Mouse (Mus musculus): ENCODE measurements at regions not wholly inside any gene's neighbourhood (a gene's known extent, or its start where the extent isn't known, plus 50 kb on each side); places are given as distances from the start of the nearest gene placed in this dataset.
A peak's percentile ranks its signal among the peaks of the same experiment; 100 is the strongest.

GRCm38 (mm10) chr14:25312814-25313426 lies 146.1 kb upstream of the Zmiz1 start:
- DNase-seq (ENCODE audit: low spot score in 2 of 2) = peak; percentile 36 to 50

- no peak for DNase-seq (ENCODE audit: low spot score in 2 of 2)
Observed at GRCm38 (mm10) chr14:25313693-25314240, 145.2 kb upstream of the Zmiz1 start.

- DNase-seq (ENCODE audit: low spot score in 2 of 2) = no peak
Observed at GRCm38 (mm10) chr14:25316491-25316890, 142.5 kb upstream of the Zmiz1 start.

- DNase-seq (ENCODE audit: low spot score in 2 of 2) = peak; percentile 76 to 78
Observed at GRCm38 (mm10) chr14:25317680-25318471, 141.1 kb upstream of the Zmiz1 start.

DNA sequence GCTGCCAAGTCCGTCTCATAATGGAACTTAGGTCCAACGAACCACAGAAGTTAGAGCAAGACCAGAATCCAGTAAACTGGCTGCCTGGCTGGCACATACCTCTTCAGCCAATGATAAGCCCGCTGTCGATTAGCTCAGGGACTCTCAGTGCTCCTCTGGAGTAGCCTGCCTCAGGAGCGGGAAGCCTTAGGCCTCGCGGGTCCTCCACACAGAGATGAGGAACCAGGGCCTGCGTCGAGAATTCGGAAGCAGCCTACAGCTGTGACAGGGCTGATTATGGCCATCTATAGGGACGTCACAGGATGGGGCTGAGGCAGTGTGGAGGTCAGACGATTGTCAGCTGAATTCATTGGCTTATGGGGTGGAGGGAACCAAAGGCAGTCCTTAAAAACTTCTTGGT lies 140.1 kb upstream of the Zmiz1 start:
- no peak for DNase-seq (ENCODE audit: low spot score in 2 of 2)

DNA sequence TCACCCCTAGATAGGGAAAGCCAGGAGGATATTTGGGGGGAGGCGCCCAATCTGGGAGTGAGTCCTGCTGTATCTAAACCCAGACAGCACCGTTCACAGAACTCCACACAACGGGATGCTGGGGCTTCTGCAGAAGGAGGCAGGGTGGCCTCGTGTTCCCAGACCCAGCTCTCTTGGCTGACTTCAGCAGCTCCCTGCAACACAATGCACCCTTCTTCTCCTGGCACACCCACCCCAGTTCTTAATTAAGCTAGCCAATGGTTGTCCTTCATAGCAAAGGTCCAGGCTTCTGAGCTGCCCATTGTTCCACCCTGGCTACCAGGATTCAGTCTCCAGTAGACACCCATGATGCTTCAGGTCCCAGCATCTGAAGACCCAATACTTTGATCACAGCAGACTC lies 138.8 kb upstream of the Zmiz1 start:
- DNase-seq (ENCODE audit: low spot score in 2 of 2) = no peak

DNA sequence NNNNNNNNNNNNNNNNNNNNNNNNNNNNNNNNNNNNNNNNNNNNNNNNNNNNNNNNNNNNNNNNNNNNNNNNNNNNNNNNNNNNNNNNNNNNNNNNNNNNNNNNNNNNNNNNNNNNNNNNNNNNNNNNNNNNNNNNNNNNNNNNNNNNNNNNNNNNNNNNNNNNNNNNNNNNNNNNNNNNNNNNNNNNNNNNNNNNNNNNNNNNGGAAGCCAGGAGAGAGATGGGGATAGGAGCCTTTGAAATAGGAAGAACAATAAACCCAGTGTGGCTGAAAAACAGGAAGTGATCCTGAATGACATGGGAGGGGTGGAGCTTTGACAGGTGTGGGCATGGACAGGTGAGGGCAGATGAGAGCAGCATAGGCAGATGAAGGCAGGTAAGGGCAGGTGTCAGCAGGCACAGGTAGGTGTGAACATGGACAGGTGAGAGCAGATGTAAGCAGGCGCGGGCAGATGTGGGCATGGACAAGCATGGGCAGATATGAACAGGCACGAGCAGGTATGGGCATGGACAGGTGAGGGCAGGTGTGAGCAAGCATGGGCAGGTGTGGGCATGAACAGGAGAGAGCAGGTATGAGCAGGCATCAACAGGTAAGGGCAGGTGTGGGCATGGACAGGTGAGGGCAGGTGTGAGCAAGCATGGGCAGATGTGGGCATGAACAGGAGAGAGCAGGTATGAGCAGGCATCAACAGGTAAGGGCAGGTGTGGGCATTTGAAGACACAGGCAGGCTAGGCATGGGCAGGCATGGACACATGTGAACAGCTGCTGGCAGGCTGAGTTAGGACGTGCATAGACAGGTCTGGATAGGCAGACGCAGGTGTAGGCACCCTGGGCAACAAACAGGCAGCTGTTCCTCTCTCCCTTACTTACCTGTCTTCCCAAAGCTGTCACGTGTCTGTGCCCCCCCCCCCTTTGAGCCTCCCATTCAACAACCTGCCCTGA lies 135.2 kb upstream of the Zmiz1 start:
- no peak for DNase-seq (ENCODE audit: low spot score in 2 of 2)

DNA sequence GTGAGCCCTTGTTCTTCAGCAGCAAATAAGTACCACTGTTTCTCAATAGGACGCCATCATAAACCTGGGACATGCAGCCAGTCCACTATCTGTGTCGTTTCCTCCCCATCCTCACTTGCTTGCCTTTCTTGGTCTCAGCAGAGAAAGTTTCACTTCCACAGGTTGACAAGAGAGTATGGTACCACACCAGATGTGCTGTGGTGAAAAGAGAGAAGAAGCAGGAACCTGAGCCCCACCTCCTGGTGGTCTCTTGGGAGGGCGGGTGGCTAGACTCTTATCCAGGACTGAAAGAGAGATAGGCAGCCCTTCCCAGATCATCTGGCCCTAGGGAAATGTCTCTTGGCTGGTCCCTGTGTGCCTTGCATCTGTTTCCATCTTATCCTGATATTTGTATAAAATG lies 133.1 kb upstream of the Zmiz1 start:
- DNase-seq (ENCODE audit: low spot score in 2 of 2) = no peak

DNA sequence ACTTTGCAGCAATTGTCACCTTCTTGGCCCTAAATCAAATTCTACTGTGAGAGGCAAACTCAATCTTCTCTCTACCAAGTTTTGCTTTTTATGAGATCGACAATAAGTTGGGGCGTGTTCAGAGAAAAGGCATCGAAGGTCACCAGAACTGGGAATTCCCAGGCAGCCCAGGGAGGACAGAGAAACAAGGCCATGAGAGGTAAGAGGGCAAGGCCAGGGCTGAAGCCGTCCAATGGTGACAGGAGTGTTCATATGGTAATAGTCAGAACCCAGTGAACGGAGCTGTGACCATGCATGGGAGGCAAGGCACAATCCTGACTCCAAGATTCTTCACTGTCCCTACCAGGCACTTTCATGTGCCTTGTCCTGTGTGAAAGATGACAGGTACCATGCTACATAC lies 130.8 kb upstream of the Zmiz1 start:
- no peak for DNase-seq (ENCODE audit: low spot score in 2 of 2)

DNA sequence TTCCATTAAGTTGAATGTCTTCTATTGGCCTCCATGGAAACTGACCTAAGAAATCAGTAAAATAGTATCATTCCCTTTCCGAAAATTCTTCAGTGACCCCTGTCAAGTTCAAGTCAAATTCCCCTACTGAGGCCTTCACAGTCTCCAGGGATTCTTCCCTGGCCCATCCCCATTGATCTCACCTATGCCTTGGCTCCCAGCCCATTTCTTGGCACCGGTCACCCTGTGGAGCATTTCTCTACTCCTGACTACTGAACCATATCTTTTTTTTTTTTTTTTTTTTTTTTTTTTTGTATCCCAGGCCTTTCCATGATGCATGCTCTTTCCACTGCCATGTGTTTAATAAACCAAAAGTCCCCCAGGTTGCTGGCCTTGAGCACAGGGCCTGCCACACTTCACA lies 124.8 kb upstream of the Zmiz1 start:
- DNase-seq (ENCODE audit: low spot score in 2 of 2) = no peak

DNA sequence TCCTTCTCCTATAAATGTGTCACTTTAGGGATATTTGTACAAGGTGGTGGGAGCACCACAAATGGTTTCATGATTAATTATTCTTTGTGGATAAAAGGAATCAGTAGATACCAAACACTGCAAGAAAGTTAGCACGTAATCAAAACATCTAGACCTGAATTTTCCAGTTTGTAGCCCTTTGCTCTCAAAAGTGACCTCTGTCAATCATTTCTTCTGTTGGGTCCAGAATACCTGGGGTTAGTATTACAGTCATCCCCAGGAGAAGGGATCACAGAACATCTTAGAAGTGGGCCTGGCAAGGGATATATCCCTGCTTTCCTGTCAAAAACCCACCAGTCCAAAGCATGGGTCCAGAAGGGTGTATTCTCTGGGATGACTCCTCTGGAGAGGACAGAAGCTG lies 122.1 kb upstream of the Zmiz1 start:
- DNase-seq (ENCODE audit: low spot score in 2 of 2) = no peak

DNA sequence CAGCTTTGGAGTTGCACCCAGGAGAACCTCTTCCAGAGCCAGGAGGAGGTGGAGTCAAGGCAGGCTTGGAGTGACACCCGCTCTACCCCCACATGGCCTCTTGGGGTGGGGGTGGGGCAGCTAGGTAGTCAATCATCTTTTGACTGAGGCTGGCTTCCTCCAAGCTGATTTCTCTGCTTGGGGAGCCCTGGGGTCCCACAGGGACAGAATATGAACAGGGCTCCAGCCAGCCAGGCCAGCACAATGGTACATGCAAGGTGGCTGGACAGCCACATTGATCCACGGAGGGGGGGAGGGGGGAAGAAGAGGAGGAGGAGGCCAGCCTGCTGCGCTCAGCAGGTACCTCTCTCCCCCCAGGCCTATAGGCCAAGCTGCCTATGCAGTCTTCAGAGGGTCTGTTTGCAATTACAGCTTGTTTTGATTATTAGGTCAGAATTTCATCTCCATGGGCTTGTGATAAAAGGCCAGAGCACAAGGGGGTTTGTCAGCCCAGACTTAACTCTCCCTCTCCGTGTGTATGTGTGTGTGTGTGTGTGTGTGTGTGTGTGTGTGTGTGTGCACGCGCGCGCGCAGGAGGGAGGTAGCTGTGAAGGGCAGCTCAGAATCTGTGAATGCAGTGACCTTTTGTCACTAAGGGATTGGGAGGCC lies 120.5 kb upstream of the Zmiz1 start:
- no peak for DNase-seq (ENCODE audit: low spot score in 2 of 2)

DNA sequence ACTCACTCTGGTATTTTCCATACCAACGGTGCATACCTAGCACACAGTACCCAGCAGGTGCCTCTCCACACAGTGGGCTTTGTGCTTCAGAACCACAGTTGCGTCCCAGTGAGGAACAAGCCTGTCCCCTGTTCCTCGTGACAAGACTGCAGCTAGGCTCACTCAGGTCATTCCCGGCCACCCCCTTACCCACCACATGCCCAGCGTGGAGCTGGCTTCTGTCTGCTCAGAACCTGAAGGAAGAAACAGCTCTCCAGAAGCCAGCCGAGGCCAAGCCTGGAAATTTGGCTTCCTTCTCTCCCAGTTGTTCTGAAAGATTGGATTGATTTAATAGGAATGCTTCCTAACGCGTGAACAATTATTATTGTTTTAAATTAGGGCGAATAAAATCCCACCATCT lies 118.1 kb upstream of the Zmiz1 start:
- DNase-seq (ENCODE audit: low spot score in 2 of 2) = no peak

GRCm38 (mm10) chr14:25341848-25342427 lies 117.0 kb upstream of the Zmiz1 start:
- DNase-seq (ENCODE audit: low spot score in 2 of 2) = no peak

DNA sequence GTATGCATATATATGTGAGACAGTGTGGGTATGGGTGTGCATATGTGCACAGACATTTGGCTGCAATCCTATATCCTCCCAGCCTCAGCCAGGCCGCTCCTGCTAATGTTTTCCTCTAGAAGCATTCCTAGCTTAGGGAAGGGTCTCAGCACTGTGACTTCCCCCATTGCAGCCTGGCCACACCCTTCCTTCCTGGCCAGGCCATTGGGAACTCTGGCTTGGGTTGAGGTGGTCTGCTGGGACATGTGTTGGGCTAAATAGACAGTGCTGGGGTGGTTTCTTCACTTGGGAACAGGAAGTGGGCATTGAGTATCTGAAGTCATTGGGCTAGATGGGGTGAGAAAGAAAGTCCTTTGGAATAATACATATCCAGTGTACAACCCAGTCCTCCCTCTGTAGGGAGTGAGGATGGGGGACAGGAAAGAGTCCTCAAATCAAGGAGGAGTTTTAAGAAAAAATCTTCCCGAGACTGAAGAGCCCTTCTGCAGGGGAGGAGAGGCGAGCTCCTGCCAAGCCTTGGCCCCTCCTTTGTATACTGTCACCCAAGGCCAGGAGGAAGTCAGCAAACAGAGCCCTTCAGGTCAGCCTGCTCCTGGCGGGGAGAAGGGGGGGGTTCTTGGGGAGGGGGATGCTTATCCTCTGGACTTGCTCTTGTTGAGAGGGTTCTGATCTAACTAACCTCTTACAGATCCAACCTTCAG lies 116.0 kb upstream of the Zmiz1 start:
- no peak for DNase-seq (ENCODE audit: low spot score in 2 of 2)

DNA sequence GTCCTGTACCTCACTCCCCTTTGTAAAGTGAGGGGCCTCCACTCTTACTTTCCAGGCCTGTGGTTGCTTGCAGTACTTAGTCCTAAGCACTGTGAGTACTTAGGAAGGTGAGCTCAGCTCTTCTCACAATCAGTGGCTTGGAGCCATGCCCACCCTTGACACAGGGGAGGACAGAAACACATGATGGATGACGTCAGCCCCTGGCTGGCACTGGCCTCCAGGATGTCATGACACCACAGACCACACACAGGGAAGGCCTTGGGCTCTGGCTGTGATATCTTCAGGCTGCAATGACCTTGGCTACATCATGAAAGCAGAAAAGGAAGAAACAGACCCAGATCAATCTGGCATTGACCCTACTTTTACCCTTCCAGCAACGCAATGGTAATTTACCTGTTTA lies 113.0 kb upstream of the Zmiz1 start:
- no peak for DNase-seq (ENCODE audit: low spot score in 2 of 2)

DNA sequence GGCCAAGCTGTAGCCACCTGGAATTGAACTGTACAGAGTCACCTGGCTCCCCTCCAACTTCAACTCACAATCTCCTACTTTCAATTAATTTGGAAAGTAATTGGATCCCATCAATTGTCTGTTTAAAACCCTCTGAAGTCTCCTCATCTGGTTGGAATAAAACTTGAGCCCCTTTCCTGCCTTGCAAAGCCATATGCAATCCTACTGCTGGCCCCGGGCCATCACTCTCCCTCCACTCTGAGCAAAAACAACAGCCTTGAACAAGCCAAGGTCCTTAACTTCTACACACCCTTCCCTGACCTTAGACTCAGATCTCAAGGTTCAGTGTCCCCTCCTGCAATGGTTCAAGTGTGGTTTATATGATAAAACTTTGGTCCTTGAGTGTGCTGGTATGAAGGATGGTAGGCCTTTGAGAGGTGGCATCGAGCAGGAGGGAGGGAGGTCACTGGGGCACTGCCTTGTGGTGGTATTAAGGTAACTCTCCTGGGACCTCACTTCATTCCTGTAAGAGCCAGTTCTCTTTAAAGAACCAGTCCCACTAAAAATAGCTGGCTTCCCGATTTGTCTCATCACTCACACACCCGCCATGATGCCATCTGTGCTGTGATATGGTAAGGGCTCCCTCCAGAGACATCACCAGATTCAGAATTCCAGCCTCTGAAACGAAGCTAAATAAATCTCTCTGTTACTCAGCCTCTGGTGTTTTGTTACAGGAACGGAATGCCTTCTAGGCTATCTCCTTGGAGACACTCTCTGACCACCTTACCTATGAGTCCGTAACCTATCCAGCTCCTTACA lies 112.0 kb upstream of the Zmiz1 start:
- peak; percentile 74 to 76 for DNase-seq (ENCODE audit: low spot score in 2 of 2)

- peak in 1 of 2 experiments; percentile 45 for DNase-seq (ENCODE audit: low spot score in 2 of 2)
Observed at GRCm38 (mm10) chr14:25350282-25350964, 108.6 kb upstream of the Zmiz1 start.

- no peak for DNase-seq (ENCODE audit: low spot score in 2 of 2)
Observed at GRCm38 (mm10) chr14:25353804-25354203, 105.2 kb upstream of the Zmiz1 start.

All from left cerebral cortex, adult 18-20 months (tissue).